Mouse (Mus musculus) layer of hippocampus, adult 6 months (tissue): Measurements from ENCODE around the gene Tsen15. TPM values are rescaled to one million over a fixed set of nuclear protein-coding genes. Genes with fewer than 3 reads are reported as not detected.

Experiments
- long read RNA-seq, 2 experiments: library from polyadenylated mRNA; unstranded; transcript quantifications; one replicate each; pipeline ENCODE4 v2.0.0; 2019 to 2020
- polyA plus RNA-seq: library from polyadenylated mRNA; unstranded; fragments of <200 nt; fragmentation: Nextera tagmentation; gene quantifications from 2 replicates; pipeline ENCODE4 v1.2.3, GENCODE M21; 2021

Tsen15 gene
- polyA plus RNA-seq = 63.3 TPM in 2 replicates
- long read RNA-seq, experiment 1, transcript Tsen15-201 (5 exons, 1,133 nt) = major isoform, 55 of 57 reads
- long read RNA-seq, experiment 1, partial matches to known transcripts = 0 of 57 reads
- long read RNA-seq, experiment 1, other reads (novel, unspliced or antisense) = 2 of 57 reads
- long read RNA-seq, experiment 2, transcript Tsen15-201 (5 exons, 1,133 nt) = major isoform, 43 of 49 reads
- long read RNA-seq, experiment 2, partial matches to known transcripts = 4 of 49 reads
- long read RNA-seq, experiment 2, other reads (novel, unspliced or antisense) = 2 of 49 reads

DNA sequence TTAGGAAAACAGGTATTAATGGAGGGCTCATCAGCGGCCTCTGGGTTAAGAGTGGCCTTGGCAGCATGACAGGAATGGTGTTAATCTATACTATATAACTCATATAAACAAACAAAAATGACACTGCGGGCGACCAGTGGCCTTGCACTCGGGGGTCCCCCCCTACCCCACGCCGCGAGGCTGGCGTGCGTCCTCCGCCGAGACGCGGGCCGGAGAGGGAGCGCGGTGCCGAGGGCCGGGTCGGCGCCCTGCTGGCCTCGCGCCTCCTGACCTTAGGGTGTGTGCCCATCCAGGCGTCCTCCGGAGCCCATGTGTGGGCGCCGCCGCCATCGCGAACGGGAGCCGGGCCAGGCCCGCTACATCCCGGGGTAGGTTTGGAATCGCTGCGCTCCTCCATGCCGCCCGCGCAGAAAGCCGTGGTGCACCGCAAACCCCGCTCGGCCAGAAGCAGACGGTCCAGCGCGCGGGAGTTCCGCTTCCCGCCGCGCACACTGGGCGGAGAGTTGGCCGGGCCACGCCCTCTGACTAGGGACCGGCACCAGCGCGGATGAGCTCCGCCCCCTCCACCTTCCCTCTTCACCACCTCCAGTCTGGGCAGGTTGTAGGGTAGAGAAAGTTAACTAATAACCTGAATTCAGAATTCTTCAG lies at the start of gene Tsen15:
TSS of gene Tsen15 (minus strand) at position 501 of the 648 bp plus-strand sequence.

DNA sequence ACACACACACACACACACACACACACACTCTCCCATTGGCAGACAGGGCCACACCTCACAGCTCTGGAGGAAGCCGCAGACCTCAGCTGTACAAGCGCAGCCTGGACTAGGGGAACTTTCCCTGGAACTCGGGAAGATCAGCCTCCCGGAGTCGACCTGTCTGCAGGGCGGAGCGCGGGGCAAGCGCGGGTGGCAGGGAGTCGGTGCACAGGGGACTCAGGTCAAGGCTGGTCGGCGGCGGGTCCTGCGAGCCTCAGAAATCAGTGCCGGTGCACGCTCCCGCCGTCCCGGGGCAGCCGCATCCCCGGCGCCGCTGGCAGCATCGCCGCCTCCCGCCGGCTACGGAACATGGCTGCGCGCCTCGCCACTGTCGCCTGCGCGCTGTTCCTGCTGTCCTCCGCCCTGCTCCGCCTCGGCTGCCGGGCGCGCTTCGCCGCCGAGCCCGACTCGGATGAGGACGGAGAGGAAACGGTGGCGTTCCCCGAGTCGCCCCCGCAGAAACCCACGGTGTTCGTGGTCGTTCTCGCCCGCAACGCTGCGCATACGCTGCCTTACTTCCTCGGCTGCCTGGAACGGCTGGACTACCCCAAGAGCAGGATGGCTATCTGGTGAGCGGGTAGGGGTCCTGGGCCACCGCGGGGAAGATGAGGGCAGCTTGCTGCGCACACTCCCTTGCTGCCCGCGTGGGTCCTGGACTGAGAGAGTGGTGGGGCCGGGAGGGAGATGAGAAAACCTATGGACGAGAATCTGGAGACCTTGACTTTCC lies 13.5 kb upstream of the Tsen15 start, which contains the start of gene Colgalt2:
TSS of gene Colgalt2 (plus strand) at position 41 of the 766 bp plus-strand sequence.

Other genes starting within 250 kb of the Tsen15 start
- 2.1 and 2.2 TPM in 2 replicates for gene Colgalt2, start 13.1 kb upstream of the Tsen15 start, polyA plus RNA-seq